In the genomic region with DNA sequence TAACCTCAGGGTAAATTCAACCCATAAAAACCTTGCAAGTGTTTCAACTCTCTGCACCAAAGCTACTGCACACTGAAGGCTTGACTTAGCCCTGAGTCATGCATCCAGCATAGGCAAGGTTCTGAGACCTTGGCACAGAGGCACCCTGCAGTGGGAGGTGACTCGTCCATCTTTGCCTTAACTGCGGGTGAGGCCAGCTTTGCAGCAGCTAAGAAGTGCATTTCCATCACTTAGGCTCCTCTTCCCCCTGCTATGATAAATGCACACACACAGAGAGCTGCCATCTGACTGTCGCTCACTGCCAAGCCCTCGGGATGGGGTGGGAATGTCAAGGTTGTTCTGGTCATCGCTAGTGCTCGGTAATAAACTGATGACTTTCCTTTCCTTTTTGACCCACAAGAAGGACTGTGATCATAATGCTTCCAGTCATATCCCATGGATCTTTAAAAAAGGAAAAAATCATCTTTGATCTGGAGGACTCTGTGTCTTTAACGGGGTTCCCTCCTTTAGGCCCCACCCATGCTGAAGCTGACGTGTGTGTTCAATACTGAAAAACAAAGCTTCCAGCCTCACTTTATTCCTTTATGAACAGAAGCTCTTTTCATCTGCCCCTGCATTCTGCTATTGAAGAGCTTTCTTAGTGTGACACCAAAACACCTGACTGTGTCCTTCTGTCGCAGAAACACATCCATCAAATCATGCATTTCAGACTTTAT, we compare ENCODE assay signal across 13 mouse cellular contexts. TPM values are rescaled to one million over a fixed set of nuclear protein-coding genes. Genes with fewer than 3 reads are reported as not detected.
A peak's percentile ranks its signal among the peaks of the same experiment; 100 is the strongest.
DNase-seq lines count a peak whose midpoint lies in the region; ATAC-seq lines count a peak whose summit lies in the region.
"Had no signal": no experiment of that assay in that cellular context is flagged by ENCODE, and none has a peak within 500 bp of the region (broad histone marks: within the 10 kb centered on the region; RNA-seq: fewer than 3 reads in every experiment).

No protein-coding gene starts in this region.

- no peaks in the 10 kb centered on the region for H3K36me3 ChIP-seq in neural tube, embryonic 14.5 days (ENCODE audit: control insufficient read depth, insufficient read depth, low read length)
- H3K36me3 ChIP-seq: heart, embryonic 10.5 days had no signal

- H3K9ac ChIP-seq in neural tube, embryonic 14.5 days (replicated peaks; ENCODE audit: low read depth, low read length): no peak overlapping the region

- H3K4me1 ChIP-seq in neural tube, embryonic 14.5 days (ENCODE audit: control insufficient read depth, insufficient read depth, low read length): peaks cover 5% of the 10 kb centered on the region; the same call in 1 of the 2 replicates
- H3K4me1 ChIP-seq: heart, embryonic 10.5 days had no signal

- ATAC-seq in cerebellum, adult (ENCODE audit: insufficient number of reproducible peaks, low FRiP score, low TSS enrichment): peak; percentile 92
- ATAC-seq in neural tube, embryonic 14.5 days (ENCODE audit: low read depth): peak; percentile 22; the same call in 1 of the 2 replicates

- H3K27ac ChIP-seq in neural tube, embryonic 14.5 days (ENCODE audit: low read depth, low read length): no peak overlapping the region
- H3K27ac ChIP-seq: heart, embryonic 10.5 days; macrophage had no signal

- WGBS in neural tube, embryonic 14.5 days: 64% methylated on average over 9 of the region's 9 CpGs

- no peak for DNase-seq in cerebellum, postnatal 4 days (ENCODE audit: low spot score in 2 of 2)
- peak; percentile 50 for DNase-seq in left cerebral cortex, postnatal 4 days
- no peak for DNase-seq in left cerebral cortex, postnatal 36 days (ENCODE audit: low spot score in 2 of 2)
- peak; percentile 50 for DNase-seq in cerebellum, adult 11-12 months
- no peak for DNase-seq in left cerebral cortex, postnatal 10 days (ENCODE audit: extremely low spot score in 1 of 2, low spot score in 2 of 2)
- no peak for DNase-seq in MN1 (ENCODE audit: low spot score)
- DNase-seq: heart, postnatal 36 days; kidney, adult 8-10 months had no signal

- no peaks in the 10 kb centered on the region for H3K27me3 ChIP-seq in neural tube, embryonic 14.5 days (ENCODE audit: control insufficient read depth, insufficient read depth, low read length)

- H3K9me3 ChIP-seq in neural tube, embryonic 14.5 days (ENCODE audit: control insufficient read depth, low read length): no peaks in the 10 kb centered on the region
- H3K9me3 ChIP-seq: heart, embryonic 10.5 days had no signal

- H3K4me3 ChIP-seq in neural tube, embryonic 14.5 days (ENCODE audit: low read depth, low read length): no peak overlapping the region
- H3K4me3 ChIP-seq: erythroblast, embryonic 14.5 days; heart, embryonic 10.5 days had no signal

- intact Hi-C loops in left cerebral cortex, postnatal 4 days (cut with DNase I): no loop called here
- intact Hi-C loops in left cerebral cortex, postnatal 36 days (cut with DNase I): no loop called here
- intact Hi-C loops in left cerebral cortex, postnatal 10 days (cut with DNase I): no loop called here

- no peak overlapping the region for H3K4me2 ChIP-seq in neural tube, embryonic 14.5 days (ENCODE audit: low read depth, low read length)

RNA-seq across cellular contexts. Expression of a gene that starts 2.1 kb away (rescaled TPM):
- total RNA-seq in left cerebral cortex, postnatal 4 days (2021): 1 to 10 TPM; 3.5 to 3.7 TPM
- 1 to 10 TPM; 2.9 to 3.7 TPM for total RNA-seq in left cerebral cortex, postnatal 36 days (2021)
- polyA plus RNA-seq in neural tube, embryonic 14.5 days (2014; fragmentation: Nextera tagmentation; extraction: Ambion mirVana): 0.63 and 0.68 TPM in 2 replicates
- 10 to 100 TPM in 1 of 2 experiments, 1 to 10 TPM in 1; 9.7 to 10.9 TPM for total RNA-seq in left cerebral cortex, postnatal 10 days (2021)
- total RNA-seq: heart, postnatal 36 days had no signal
- polyA plus RNA-seq: erythroblast, embryonic 14.5 days; heart, embryonic 10.5 days; macrophage had no signal

RNA-seq across cellular contexts. Expression of a gene that starts 28.8 kb away (rescaled TPM):
- total RNA-seq in left cerebral cortex, postnatal 4 days (2021): 100 to 1,000 TPM; 181 to 201 TPM
- 100 to 1,000 TPM; 301 to 357 TPM for total RNA-seq in left cerebral cortex, postnatal 36 days (2021)
- polyA plus RNA-seq in neural tube, embryonic 14.5 days (2014; fragmentation: Nextera tagmentation; extraction: Ambion mirVana): 610 and 624 TPM in 2 replicates
- total RNA-seq in left cerebral cortex, postnatal 10 days (2021): 100 to 1,000 TPM; 224 to 244 TPM

RNA-seq across cellular contexts. Expression of a gene that starts 41.7 kb away (rescaled TPM):
- not detected for total RNA-seq in left cerebral cortex, postnatal 4 days (2021)
- total RNA-seq in left cerebral cortex, postnatal 36 days (2021): under 1 TPM in 1 of 2 experiments, not detected in 1; 0.20 TPM
- 0.12 TPM in 1 of 2 replicates, not detected in the other for polyA plus RNA-seq in neural tube, embryonic 14.5 days (2014; fragmentation: Nextera tagmentation; extraction: Ambion mirVana)
- total RNA-seq in left cerebral cortex, postnatal 10 days (2021): under 1 TPM; 0.15 to 0.20 TPM
- total RNA-seq: heart, postnatal 36 days had no signal
- polyA plus RNA-seq: erythroblast, embryonic 14.5 days; macrophage had no signal

RNA-seq across cellular contexts. Expression of a gene that starts 47.2 kb away (rescaled TPM):
- total RNA-seq in left cerebral cortex, postnatal 4 days (2021): 10 to 100 TPM; 19.8 to 24.8 TPM
- 10 to 100 TPM; 19.5 to 27.1 TPM for total RNA-seq in left cerebral cortex, postnatal 36 days (2021)
- 39.5 and 40.7 TPM in 2 replicates for polyA plus RNA-seq in neural tube, embryonic 14.5 days (2014; fragmentation: Nextera tagmentation; extraction: Ambion mirVana)
- 10 to 100 TPM; 21.1 to 22.1 TPM for total RNA-seq in left cerebral cortex, postnatal 10 days (2021)

Comparison
In these comparisons a context has a peak if more than half of its experiments do, and no peak if none do; other contexts are left out.
1. DNase-seq: peak in left cerebral cortex, postnatal 4 days (single experiment) and cerebellum, adult 11-12 months (single experiment); none in cerebellum, postnatal 4 days (0 of 2), left cerebral cortex, postnatal 36 days (0 of 2), left cerebral cortex, postnatal 10 days (0 of 2) and MN1 (single experiment).